10 mouse cellular contexts compared by ENCODE assay signal in the genomic region with DNA sequence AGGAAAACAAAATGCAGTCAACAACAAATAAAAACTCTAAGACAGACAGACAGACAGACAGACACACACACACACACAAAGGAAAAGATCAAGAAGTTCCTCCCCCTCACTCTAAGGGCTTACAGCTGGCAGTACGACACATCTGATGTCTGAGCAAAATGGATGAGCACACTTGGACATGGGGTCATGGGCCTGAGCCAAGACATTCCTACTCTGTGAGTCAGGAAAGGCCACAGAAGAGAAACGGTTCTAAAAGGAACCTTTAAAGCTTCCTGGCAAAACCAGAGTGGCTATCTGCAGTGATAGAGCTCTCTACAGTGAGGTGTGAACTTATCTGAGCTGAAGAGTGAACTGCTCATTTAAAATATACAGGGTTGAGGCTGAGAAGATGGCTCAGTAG. TPM values are rescaled to one million over a fixed set of nuclear protein-coding genes. Genes with fewer than 3 reads are reported as not detected.
DNase-seq lines count a peak whose midpoint lies in the region; ATAC-seq and TF ChIP-seq lines count a peak whose summit lies in the region.
"Had no signal": no experiment of that assay in that cellular context is flagged by ENCODE, and none has a peak within 500 bp of the region (broad histone marks: within the 10 kb centered on the region; RNA-seq: fewer than 3 reads in every experiment).

No protein-coding gene starts in this region.

- intact Hi-C loops in heart, adult 2 months (cut with DNase I), result no loop called here

- peak; percentile 32 to 39 for DNase-seq in heart, adult 2 months
- peak; percentile 67 for DNase-seq in heart, embryonic 10.5 days (ENCODE audit: low spot score)
- peak; percentile 82 for DNase-seq in kidney, postnatal 10 days
- DNase-seq in stomach, postnatal 0 days (ENCODE audit: low spot score), result peak; percentile 17
- DNase-seq in cerebellum, postnatal 25 days, result no peak
- no peak for DNase-seq in T-cell, adult 2 months (ENCODE audit: low spot score)

- no peak overlapping the region for H3K9ac ChIP-seq in heart, adult 2 months (ENCODE audit: low read depth, low read length)
- no peak overlapping the region for H3K9ac ChIP-seq in heart, embryonic 12.5 days
- H3K9ac ChIP-seq in stomach, postnatal 0 days (ENCODE audit: low read length), result no peak overlapping the region
- H3K9ac ChIP-seq in hindbrain, embryonic 12.5 days, result no peak overlapping the region
- H3K9ac ChIP-seq: limb, embryonic 12.5 days had no signal

- no peak for TF ChIP-seq EP300 in heart, adult 2 months (IDR thresholded peaks at IDR 0.05; ENCODE audit: insufficient read depth, low read depth, low read length)
- TF ChIP-seq EP300 in stomach, postnatal 0 days (optimal IDR thresholded peaks at IDR 0.05), result no peak

- no peak overlapping the region for H3K27ac ChIP-seq in heart, adult 2 months
- no peak overlapping the region for H3K27ac ChIP-seq in heart, embryonic 12.5 days (ENCODE audit: poor library complexity, severe bottlenecking)
- H3K27ac ChIP-seq in heart, embryonic 10.5 days, result no peak overlapping the region
- no peak overlapping the region for H3K27ac ChIP-seq in stomach, postnatal 0 days (replicated peaks)
- no peak overlapping the region for H3K27ac ChIP-seq in hindbrain, embryonic 12.5 days
- H3K27ac ChIP-seq: limb, embryonic 12.5 days had no signal

- H3K27me3 ChIP-seq in heart, adult 2 months (ENCODE audit: control insufficient read depth, insufficient read depth, low read length), result no peaks in the 10 kb centered on the region
- no peaks in the 10 kb centered on the region for H3K27me3 ChIP-seq in heart, embryonic 12.5 days (replicated peaks)
- H3K27me3 ChIP-seq in heart, embryonic 10.5 days (ENCODE audit: insufficient read depth, poor library complexity, severe bottlenecking), result no peaks in the 10 kb centered on the region
- no peaks in the 10 kb centered on the region for H3K27me3 ChIP-seq in stomach, postnatal 0 days (ENCODE audit: control insufficient read depth, insufficient read depth, low read length)
- H3K27me3 ChIP-seq in hindbrain, embryonic 12.5 days, result no peaks in the 10 kb centered on the region
- H3K27me3 ChIP-seq: limb, embryonic 12.5 days had no signal

- peaks cover 2% of the 10 kb centered on the region for H3K4me1 ChIP-seq in heart, adult 2 months (ENCODE audit: control insufficient read depth, insufficient read depth, low read length)
- no peaks in the 10 kb centered on the region for H3K4me1 ChIP-seq in heart, embryonic 12.5 days (replicated peaks)
- H3K4me1 ChIP-seq in heart, embryonic 10.5 days, result no peaks in the 10 kb centered on the region
- no peaks in the 10 kb centered on the region for H3K4me1 ChIP-seq in stomach, postnatal 0 days (replicated peaks; ENCODE audit: control insufficient read depth, insufficient read depth)
- H3K4me1 ChIP-seq in hindbrain, embryonic 12.5 days, result no peaks in the 10 kb centered on the region
- H3K4me1 ChIP-seq: limb, embryonic 12.5 days had no signal

- TF ChIP-seq POLR2A in heart, adult 2 months (IDR thresholded peaks at IDR 0.05; ENCODE audit: insufficient read depth, low read depth, low read length), result no peak

- 6% methylated on average over 2 of the region's 2 CpGs for WGBS in heart, adult 2 months
- WGBS in heart, embryonic 12.5 days, result 13% methylated on average over 2 of the region's 2 CpGs
- WGBS in heart, embryonic 10.5 days, result 43% methylated on average over 2 of the region's 2 CpGs
- 22% methylated on average over 2 of the region's 2 CpGs for WGBS in stomach, postnatal 0 days
- 60% methylated on average over 2 of the region's 2 CpGs for WGBS in hindbrain, embryonic 12.5 days

- no peak overlapping the region for H3K4me3 ChIP-seq in heart, adult 2 months
- no peak overlapping the region for H3K4me3 ChIP-seq in heart, embryonic 12.5 days
- H3K4me3 ChIP-seq in heart, embryonic 10.5 days, result no peak overlapping the region
- H3K4me3 ChIP-seq in stomach, postnatal 0 days (ENCODE audit: low read depth, low read length), result no peak overlapping the region
- H3K4me3 ChIP-seq in hindbrain, embryonic 12.5 days, result no peak overlapping the region
- H3K4me3 ChIP-seq: limb, embryonic 12.5 days had no signal

- no peak for TF ChIP-seq CTCF in heart, adult 2 months (IDR thresholded peaks at IDR 0.05)
- no peak for TF ChIP-seq CTCF in stomach, postnatal 0 days (IDR thresholded peaks at IDR 0.05; ENCODE audit: low read depth)

- no peaks in the 10 kb centered on the region; the same call in 1 of the 2 replicates for H3K36me3 ChIP-seq in heart, adult 2 months (ENCODE audit: control insufficient read depth, insufficient read depth, low read length)
- no peaks in the 10 kb centered on the region for H3K36me3 ChIP-seq in heart, embryonic 12.5 days
- no peaks in the 10 kb centered on the region for H3K36me3 ChIP-seq in heart, embryonic 10.5 days
- H3K36me3 ChIP-seq in stomach, postnatal 0 days (ENCODE audit: control insufficient read depth, insufficient read depth, low read length), result no peaks in the 10 kb centered on the region
- H3K36me3 ChIP-seq in hindbrain, embryonic 12.5 days, result no peaks in the 10 kb centered on the region
- H3K36me3 ChIP-seq: limb, embryonic 12.5 days had no signal

- no peaks in the 10 kb centered on the region for H3K79me2 ChIP-seq in heart, adult 2 months (replicated peaks; ENCODE audit: control insufficient read depth, insufficient read depth, low read length)

- no peak for ATAC-seq in heart, embryonic 12.5 days (ENCODE audit: insufficient number of reproducible peaks, low FRiP score)
- no peak for ATAC-seq in stomach, postnatal 0 days (ENCODE audit: low FRiP score, low TSS enrichment)
- ATAC-seq in hindbrain, embryonic 12.5 days (ENCODE audit: low FRiP score), result no peak

- no peaks in the 10 kb centered on the region for H3K9me3 ChIP-seq in heart, embryonic 12.5 days (replicated peaks)
- H3K9me3 ChIP-seq in heart, embryonic 10.5 days, result no peaks in the 10 kb centered on the region
- H3K9me3 ChIP-seq in stomach, postnatal 0 days (ENCODE audit: control insufficient read depth, low read length), result no peaks in the 10 kb centered on the region
- H3K9me3 ChIP-seq in hindbrain, embryonic 12.5 days (replicated peaks), result no peaks in the 10 kb centered on the region
- H3K9me3 ChIP-seq: limb, embryonic 12.5 days had no signal

- H3K4me2 ChIP-seq in heart, embryonic 12.5 days, result no peak overlapping the region
- H3K4me2 ChIP-seq in stomach, postnatal 0 days (replicated peaks; ENCODE audit: low read depth), result no peak overlapping the region
- H3K4me2 ChIP-seq in hindbrain, embryonic 12.5 days (replicated peaks), result no peak overlapping the region
- H3K4me2 ChIP-seq: limb, embryonic 12.5 days had no signal

RNA-seq across cellular contexts. Expression of a gene that starts 46.0 kb away (rescaled TPM):
- total RNA-seq in heart, adult 2 months (2021), result not detected
- polyA plus RNA-seq in heart, adult 2 months (2012; rRNA removed), result not detected in 2 replicates
- not detected in 2 replicates for polyA plus RNA-seq in heart, embryonic 12.5 days (2016; fragmentation: Nextera tagmentation; extraction: Ambion mirVana)
- not detected in 2 replicates for polyA plus RNA-seq in heart, embryonic 10.5 days (2016; fragmentation: Nextera tagmentation; extraction: Ambion mirVana)
- 0.12 TPM in 1 of 2 replicates, not detected in the other for polyA plus RNA-seq in stomach, postnatal 0 days (2015; fragmentation: Nextera tagmentation; extraction: Ambion mirVana)
- not detected in 2 replicates for polyA plus RNA-seq in hindbrain, embryonic 12.5 days (2016; fragmentation: Nextera tagmentation; extraction: Ambion mirVana)
- polyA plus RNA-seq: forebrain, embryonic 11.5 days had no signal

Comparison
In these comparisons a context has a peak if more than half of its experiments do, and no peak if none do; other contexts are left out.
1. DNase-seq: peak in heart, adult 2 months (2 of 2), heart, embryonic 10.5 days (single experiment), kidney, postnatal 10 days (single experiment) and stomach, postnatal 0 days (single experiment); none in cerebellum, postnatal 25 days (0 of 2) and T-cell, adult 2 months (single experiment).